Comparison of ENCODE assay signal across 19 mouse cellular contexts in the genomic region with DNA sequence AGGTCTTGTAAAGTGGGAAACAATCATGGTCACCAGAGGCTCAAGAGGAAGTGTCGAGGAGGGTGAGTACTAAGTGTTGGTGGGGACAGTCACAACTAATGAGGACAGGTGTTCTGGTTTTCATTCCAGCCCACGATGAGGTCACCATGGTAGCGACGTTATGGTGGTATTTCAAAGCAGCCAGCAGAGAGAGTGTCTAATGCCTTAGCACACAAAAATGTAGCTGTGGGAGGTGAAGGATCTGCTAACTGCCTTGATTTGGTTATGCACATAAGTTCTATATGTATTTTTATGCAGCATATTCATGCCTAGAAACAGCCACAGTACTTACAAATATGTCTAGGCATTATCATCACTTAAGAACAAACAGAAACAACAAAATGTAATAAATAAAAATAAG.
"Had no signal": no experiment of that assay in that cellular context is flagged by ENCODE, and none has a peak within 500 bp of the region (broad histone marks: within the 10 kb centered on the region; RNA-seq: fewer than 3 reads in every experiment).

No protein-coding gene starts in this region.

- H3K4me3 ChIP-seq: limb, embryonic 13.5 days; liver, embryonic 12.5 days; liver, embryonic 15.5 days; lung, embryonic 15.5 days; megakaryocyte, embryonic 14.5 days; midbrain, embryonic 10.5 days; midbrain, embryonic 13.5 days had no signal

- H3K27me3 ChIP-seq: limb, embryonic 13.5 days; liver, embryonic 12.5 days; liver, embryonic 15.5 days; lung, embryonic 15.5 days; megakaryocyte, embryonic 14.5 days; midbrain, embryonic 13.5 days had no signal

- H3K9me3 ChIP-seq: limb, embryonic 13.5 days; liver, embryonic 12.5 days; liver, embryonic 15.5 days; lung, embryonic 15.5 days; midbrain, embryonic 10.5 days; midbrain, embryonic 13.5 days had no signal

- H3K4me2 ChIP-seq: limb, embryonic 13.5 days; liver, embryonic 12.5 days; liver, embryonic 15.5 days; lung, embryonic 15.5 days; midbrain, embryonic 13.5 days had no signal

- H3K36me3 ChIP-seq: limb, embryonic 13.5 days; liver, embryonic 12.5 days; liver, embryonic 15.5 days; lung, embryonic 15.5 days; midbrain, embryonic 10.5 days; midbrain, embryonic 13.5 days had no signal

- H3K9ac ChIP-seq: limb, embryonic 13.5 days; liver, embryonic 12.5 days; liver, embryonic 15.5 days; lung, embryonic 15.5 days; midbrain, embryonic 13.5 days had no signal

- H3K4me1 ChIP-seq: liver, embryonic 12.5 days; liver, embryonic 15.5 days; lung, embryonic 15.5 days; megakaryocyte, embryonic 14.5 days; midbrain, embryonic 10.5 days; midbrain, embryonic 13.5 days had no signal

- DNase-seq: kidney, adult 9 months; kidney, postnatal 14 days; kidney, postnatal 4 days; layer of hippocampus, adult 9-11 months; liver; lung, adult 18-20 months; lung, postnatal 10 days; lung, postnatal 36 days; thymus, adult 2 months; thymus, postnatal 14 days; thymus, postnatal 4 days had no signal

- H3K27ac ChIP-seq: limb, embryonic 13.5 days; liver, embryonic 12.5 days; liver, embryonic 15.5 days; lung, embryonic 15.5 days; midbrain, embryonic 10.5 days; midbrain, embryonic 13.5 days had no signal

- ATAC-seq: liver, embryonic 12.5 days; midbrain, embryonic 13.5 days; midbrain, embryonic 16.5 days had no signal
